21 mouse cellular contexts compared by ENCODE assay signal in the genomic region with DNA sequence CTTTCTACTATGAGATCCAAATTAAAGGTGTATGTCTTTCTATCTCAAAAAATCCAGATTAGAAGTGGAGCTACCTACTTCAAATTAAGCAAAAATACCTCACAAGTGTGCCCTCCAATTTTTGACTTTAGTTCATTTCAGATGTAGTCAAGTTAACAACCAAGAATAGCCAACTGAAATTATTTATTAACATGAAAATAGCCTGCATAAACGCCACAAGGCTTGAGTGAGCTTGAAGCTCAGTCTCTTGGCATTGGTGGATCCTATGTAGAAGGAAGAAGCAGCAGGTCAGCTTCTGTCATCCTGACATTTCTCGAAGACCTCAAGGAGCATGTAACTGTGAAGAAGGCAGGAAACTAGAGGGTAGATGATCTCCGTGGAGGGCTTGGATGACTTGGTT. TPM values are rescaled to one million over a fixed set of nuclear protein-coding genes. Genes with fewer than 3 reads are reported as not detected.
DNase-seq lines count a peak whose midpoint lies in the region; ATAC-seq and TF ChIP-seq lines count a peak whose summit lies in the region.
"Had no signal": no experiment of that assay in that cellular context is flagged by ENCODE, and none has a peak within 500 bp of the region (broad histone marks: within the 10 kb centered on the region; RNA-seq: fewer than 3 reads in every experiment).

No protein-coding gene starts in this region.

- H3K36me3 ChIP-seq in heart, embryonic 10.5 days: no peaks in the 10 kb centered on the region
- no peaks in the 10 kb centered on the region for H3K36me3 ChIP-seq in heart, adult 2 months (ENCODE audit: control insufficient read depth, insufficient read depth, low read length)
- H3K36me3 ChIP-seq in kidney, adult 2 months (ENCODE audit: control insufficient read depth, insufficient read depth, low read length): no peaks in the 10 kb centered on the region
- H3K36me3 ChIP-seq in kidney, embryonic 15.5 days: no peaks in the 10 kb centered on the region
- H3K36me3 ChIP-seq: G1E had no signal

- no peaks in the 10 kb centered on the region for H3K4me1 ChIP-seq in heart, embryonic 10.5 days
- no peaks in the 10 kb centered on the region for H3K4me1 ChIP-seq in heart, adult 2 months (ENCODE audit: control insufficient read depth, insufficient read depth, low read length)
- H3K4me1 ChIP-seq in kidney, adult 2 months (ENCODE audit: control insufficient read depth, insufficient read depth, low read length): no peaks in the 10 kb centered on the region
- H3K4me1 ChIP-seq in kidney, embryonic 15.5 days: no peaks in the 10 kb centered on the region

- no peaks in the 10 kb centered on the region for H3K79me2 ChIP-seq in heart, adult 2 months (replicated peaks; ENCODE audit: control insufficient read depth, insufficient read depth, low read length)

- no peak overlapping the region for H3K4me2 ChIP-seq in kidney, embryonic 15.5 days

- H3K4me3 ChIP-seq in heart, embryonic 10.5 days: no peak overlapping the region
- no peak overlapping the region for H3K4me3 ChIP-seq in heart, adult 2 months
- no peak overlapping the region for H3K4me3 ChIP-seq in kidney, adult 2 months (ENCODE audit: insufficient read depth, low read depth, low read length)
- no peak overlapping the region for H3K4me3 ChIP-seq in kidney, embryonic 15.5 days (replicated peaks)

- TF ChIP-seq POLR2A in heart, adult 2 months (IDR thresholded peaks at IDR 0.05; ENCODE audit: insufficient read depth, low read depth, low read length): no peak
- no peak for TF ChIP-seq POLR2A in kidney, adult 2 months (IDR thresholded peaks at IDR 0.05; ENCODE audit: low read depth, low read length)

- 0 out of 2 replicates have a peak, but pooled peaks cover 3% of the 10 kb centered on the region for H3K27me3 ChIP-seq in heart, embryonic 10.5 days (ENCODE audit: insufficient read depth, poor library complexity, severe bottlenecking)
- H3K27me3 ChIP-seq in heart, adult 2 months (ENCODE audit: control insufficient read depth, insufficient read depth, low read length): no peaks in the 10 kb centered on the region
- H3K27me3 ChIP-seq in kidney, adult 2 months (replicated peaks; ENCODE audit: control insufficient read depth, insufficient read depth, low read length): no peaks in the 10 kb centered on the region; the same call in 1 of the 2 replicates
- no peaks in the 10 kb centered on the region for H3K27me3 ChIP-seq in kidney, embryonic 15.5 days
- H3K27me3 ChIP-seq: Patski had no signal

- peak; percentile 3 for DNase-seq in heart, adult 11 months
- no peak for DNase-seq in heart, adult 9 months (ENCODE audit: low spot score in 2 of 2)
- peak; percentile 36 for DNase-seq in heart, embryonic 10.5 days (ENCODE audit: low spot score)
- no peak for DNase-seq in heart, adult 2 months
- peak; percentile 52 for DNase-seq in kidney, adult 2 months
- DNase-seq in kidney, adult 9 months: peak; percentile 64
- DNase-seq in kidney, adult 11 months: no peak
- DNase-seq: adrenal gland, adult 2 months; adrenal gland, adult 8-10 months; adrenal gland, postnatal 10 days; adrenal gland, postnatal 14 days; adrenal gland, postnatal 25 days; adrenal gland, postnatal 36 days; B cell, adult 2 months; cerebellum, adult 11 months; cerebellum, adult 11-12 months had no signal

- intact Hi-C loops in heart, adult 2 months (cut with DNase I): no loop called here

- ATAC-seq in kidney, embryonic 15.5 days (replicated peaks; ENCODE audit: low FRiP score): no peak
- ATAC-seq: activated CD4-positive, CD25-positive, alpha-beta regulatory T cell, adult 4 months; CD4-positive, CD25-positive, alpha-beta regulatory T cell, adult 4 months; Patski had no signal

- 82% methylated on average over 3 of the region's 3 CpGs for WGBS in heart, embryonic 10.5 days
- 68% methylated on average over 3 of the region's 3 CpGs for WGBS in heart, adult 2 months
- WGBS in kidney, adult 2 months: 72% methylated on average over 3 of the region's 3 CpGs
- 85% methylated on average over 3 of the region's 3 CpGs for WGBS in kidney, embryonic 15.5 days

- no peak overlapping the region for H3K9ac ChIP-seq in heart, adult 2 months (ENCODE audit: low read depth, low read length)
- no peak overlapping the region for H3K9ac ChIP-seq in kidney, embryonic 15.5 days

- no peak overlapping the region for H3K27ac ChIP-seq in heart, embryonic 10.5 days
- no peak overlapping the region for H3K27ac ChIP-seq in heart, adult 2 months
- H3K27ac ChIP-seq in kidney, adult 2 months (ENCODE audit: insufficient read depth, low read depth, low read length): no peak overlapping the region
- no peak overlapping the region for H3K27ac ChIP-seq in kidney, embryonic 15.5 days

- no peaks in the 10 kb centered on the region for H3K9me3 ChIP-seq in heart, embryonic 10.5 days
- no peaks in the 10 kb centered on the region for H3K9me3 ChIP-seq in kidney, embryonic 15.5 days (replicated peaks)
- H3K9me3 ChIP-seq: G1E had no signal

- TF ChIP-seq EP300 in heart, adult 2 months (IDR thresholded peaks at IDR 0.05; ENCODE audit: insufficient read depth, low read depth, low read length): no peak

- no peak for TF ChIP-seq CTCF in heart, adult 2 months (IDR thresholded peaks at IDR 0.05)
- TF ChIP-seq CTCF in kidney, adult 2 months (conservative IDR thresholded peaks at IDR 0.05; ENCODE audit: insufficient read depth, insufficient read length, low read depth, low read length): no peak

RNA-seq across cellular contexts. Expression of a gene that starts 38.4 kb away (rescaled TPM):
- polyA plus RNA-seq in heart, embryonic 10.5 days (2016; fragmentation: Nextera tagmentation; extraction: Ambion mirVana): 639 and 838 TPM in 2 replicates
- 100 to 1,000 TPM; 147 to 397 TPM for total RNA-seq in heart, adult 2 months (2021)
- 906 and 1,534 TPM in 2 replicates for polyA plus RNA-seq in heart, adult 2 months (2012; rRNA removed)
- 432 and 1,036 TPM in 2 replicates for polyA plus RNA-seq in kidney, adult 2 months (2012; rRNA removed)
- polyA plus RNA-seq in kidney, embryonic 15.5 days (2015; fragmentation: Nextera tagmentation; extraction: Ambion mirVana): 934 and 964 TPM in 2 replicates

Comparison
In these comparisons a context has a peak if more than half of its experiments do, and no peak if none do; other contexts are left out.
1. DNase-seq: peak in heart, adult 11 months (single experiment), heart, embryonic 10.5 days (single experiment), kidney, adult 2 months (single experiment) and kidney, adult 9 months (single experiment); none in heart, adult 9 months (0 of 2), heart, adult 2 months (0 of 2) and kidney, adult 11 months (single experiment).